Mouse (Mus musculus): Measurements from ENCODE around the gene Ldb2.

Ldb2 gene

DNA sequence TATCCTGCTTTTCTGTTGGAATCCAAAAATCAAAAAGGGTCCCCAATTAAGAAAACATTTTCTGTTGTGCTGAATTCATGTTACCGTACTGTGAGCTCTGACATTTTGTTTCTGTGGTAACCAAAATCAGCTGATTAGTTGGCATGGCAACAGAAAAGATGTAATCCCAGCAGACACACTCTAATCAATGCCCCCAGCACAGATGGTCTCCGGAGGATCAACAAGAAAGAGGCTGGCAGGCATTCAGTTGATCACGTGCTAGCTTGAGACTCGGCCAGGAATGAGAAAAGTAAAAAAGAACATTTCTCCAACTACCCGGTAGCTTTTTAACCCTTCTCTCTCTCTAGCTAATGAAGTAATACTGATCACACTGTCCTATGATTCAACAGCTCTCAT, 261.5 kb downstream of the Ldb2 start:
- no peak for DNase-seq

DNA sequence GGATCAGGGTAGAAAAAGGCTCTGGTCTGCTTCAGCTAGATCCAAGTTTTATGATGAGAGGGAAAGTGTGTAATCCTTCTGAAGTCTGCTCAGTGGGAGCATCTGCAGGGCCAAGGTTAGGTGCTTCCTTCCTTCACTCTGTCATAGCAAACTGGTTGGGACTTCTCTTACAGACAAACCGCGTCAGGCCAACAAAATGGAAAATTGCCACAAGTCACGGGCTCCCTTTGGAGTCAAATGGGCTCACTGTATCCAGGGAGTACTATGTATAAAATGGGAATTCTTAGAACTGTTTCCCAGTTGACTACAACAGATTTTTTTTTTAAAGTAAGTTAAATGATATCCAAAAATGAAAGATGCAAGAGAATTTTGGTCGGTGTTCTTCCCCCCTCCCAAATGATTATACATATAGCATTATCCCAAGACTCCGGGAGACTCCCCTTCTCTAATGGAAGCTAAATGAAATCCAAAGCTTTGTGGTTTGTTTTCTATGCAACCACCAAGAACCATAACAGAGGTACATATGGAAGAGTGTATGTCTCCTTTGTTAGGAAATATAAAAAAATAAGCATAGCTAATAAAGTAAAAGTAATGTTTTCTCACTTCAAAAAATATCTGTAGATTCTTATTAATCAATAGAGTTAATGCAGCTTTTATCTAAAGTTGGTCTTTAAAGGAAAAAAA, 262.0 kb downstream of the Ldb2 start:
- no peak for DNase-seq

DNA sequence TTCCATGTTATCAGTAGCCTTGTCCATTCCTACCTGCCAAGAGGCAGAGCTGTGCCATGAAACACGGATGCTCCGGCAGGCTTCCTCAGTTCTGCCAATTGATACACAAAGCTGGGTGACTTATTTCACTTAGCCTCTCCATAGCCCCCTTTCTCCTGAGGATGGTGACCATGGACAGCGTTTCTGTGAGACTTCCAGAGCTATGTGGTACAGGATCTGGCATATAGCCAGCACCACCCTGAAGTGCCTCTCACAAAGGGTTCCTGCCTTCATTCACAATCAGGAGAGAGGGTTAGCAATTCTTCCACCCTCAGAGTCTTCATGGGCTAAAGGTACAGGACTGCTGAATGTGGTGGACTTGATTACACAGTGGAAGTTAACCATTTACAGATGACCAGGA, 270.0 kb downstream of the Ldb2 start:
- DNase-seq, result no peak

DNA sequence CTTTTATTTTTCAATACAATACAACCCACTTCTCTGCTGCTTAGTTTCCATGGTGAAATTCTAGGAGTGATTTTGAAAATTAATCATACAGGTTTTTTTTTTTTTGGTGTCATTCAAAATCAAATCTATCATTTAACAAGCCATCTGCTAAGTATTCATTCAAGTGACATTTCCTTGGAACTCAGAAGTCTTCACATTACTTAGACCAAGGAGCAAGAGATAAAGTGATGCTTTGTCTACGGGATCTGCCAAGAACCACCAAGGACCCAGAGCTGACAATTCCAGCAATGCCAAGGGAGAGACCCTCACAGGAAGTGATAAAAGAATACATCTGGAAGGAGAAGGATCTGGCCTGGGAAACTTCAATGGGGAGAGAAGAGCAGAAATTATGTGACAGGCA, 270.5 kb downstream of the Ldb2 start:
- DNase-seq, result no peak

DNA sequence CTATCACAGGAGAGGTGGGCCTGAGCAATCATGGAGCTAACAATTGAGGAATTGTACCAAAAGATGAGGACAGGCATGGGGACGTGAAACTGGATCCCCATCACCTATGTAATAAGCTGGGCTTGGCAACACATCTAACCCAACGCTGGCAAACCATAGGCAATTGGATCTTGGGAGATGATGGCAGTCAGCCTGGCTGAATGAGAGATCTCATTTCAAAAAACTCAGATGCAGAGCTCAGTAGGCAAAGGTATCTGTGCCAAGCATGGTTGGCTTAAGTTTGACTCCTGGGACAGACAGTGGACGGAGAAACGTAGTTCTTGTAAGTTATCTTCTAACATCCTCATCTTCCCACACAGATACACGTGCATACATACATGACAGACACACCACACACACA, 294.3 kb downstream of the Ldb2 start:
- DNase-seq, result no peak

DNA sequence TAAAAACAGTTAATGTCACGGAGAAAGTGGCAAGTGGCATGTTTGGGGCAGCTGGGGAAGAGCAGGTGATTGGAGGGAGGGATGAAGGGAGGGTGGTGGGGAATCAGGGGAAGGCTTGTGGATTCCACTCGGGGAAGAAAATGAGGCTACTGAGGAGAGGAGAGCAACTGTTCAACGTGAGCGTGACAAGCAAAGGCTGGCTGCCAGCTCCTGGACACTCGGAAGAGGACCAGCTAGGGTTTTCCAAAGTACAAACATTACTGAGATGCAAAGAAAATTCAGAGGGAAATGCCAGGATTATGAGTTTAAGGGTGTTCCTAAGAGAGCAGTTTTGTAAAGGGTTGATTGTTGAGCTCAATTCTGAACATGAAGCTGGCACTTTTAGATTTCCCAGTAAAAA, 294.7 kb downstream of the Ldb2 start:
- no peak for DNase-seq

GRCm38 (mm10) chr5:44498229-44498628, 301.3 kb downstream of the Ldb2 start:
- DNase-seq, result no peak

- DNase-seq, result no peak
Measured at GRCm38 (mm10) chr5:44496854-44497253, 302.6 kb downstream of the Ldb2 start.

DNA sequence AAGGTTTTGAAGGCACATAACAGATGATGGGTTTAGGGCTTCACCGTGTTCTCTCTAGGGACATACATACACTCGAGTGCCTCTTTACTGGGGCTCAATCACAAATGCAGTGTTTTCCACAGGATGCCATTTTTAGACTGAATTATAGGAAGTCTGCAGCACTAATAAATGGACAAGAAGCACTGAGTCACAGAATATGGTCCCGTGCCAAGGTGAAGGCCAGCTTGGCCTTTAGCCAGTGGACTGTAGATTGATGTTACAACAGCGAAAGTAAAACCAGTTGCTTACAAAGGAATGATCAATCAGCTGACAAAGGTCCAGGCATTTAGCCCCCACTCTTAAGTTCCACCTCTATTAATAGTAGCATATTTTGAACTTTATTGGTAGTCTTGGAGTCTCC, 304.4 kb downstream of the Ldb2 start:
- DNase-seq, result peak; percentile 75

GRCm38 (mm10) chr5:44494133-44494532, 305.3 kb downstream of the Ldb2 start:
- DNase-seq, result no peak

- DNase-seq, result no peak
Measured at GRCm38 (mm10) chr5:44491526-44491925, 308.0 kb downstream of the Ldb2 start.

DNA sequence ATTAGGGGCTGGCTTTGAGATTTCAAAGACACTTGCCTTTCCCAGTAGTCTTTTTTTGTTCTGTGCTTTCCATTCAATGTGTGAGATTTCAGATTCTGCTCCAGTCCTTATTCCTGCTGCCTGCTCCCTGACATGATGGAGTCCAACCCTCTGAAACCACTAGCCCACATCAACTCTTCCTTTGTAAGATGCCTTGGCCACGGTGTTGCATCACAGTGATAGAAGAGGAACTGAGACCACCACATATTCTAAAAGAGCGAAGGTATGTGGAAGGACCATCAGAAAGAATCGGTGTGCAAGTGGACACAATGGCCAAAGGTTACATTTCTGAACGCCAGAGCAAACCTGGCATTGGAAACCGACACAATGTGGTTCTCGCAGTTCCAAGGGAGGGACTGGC, 309.0 kb downstream of the Ldb2 start:
- no peak for DNase-seq

GRCm38 (mm10) chr5:44483426-44484106, 315.9 kb downstream of the Ldb2 start:
- DNase-seq, result no peak

- DNase-seq, result no peak
Measured at GRCm38 (mm10) chr5:44481406-44481805, 318.1 kb downstream of the Ldb2 start.

DNA sequence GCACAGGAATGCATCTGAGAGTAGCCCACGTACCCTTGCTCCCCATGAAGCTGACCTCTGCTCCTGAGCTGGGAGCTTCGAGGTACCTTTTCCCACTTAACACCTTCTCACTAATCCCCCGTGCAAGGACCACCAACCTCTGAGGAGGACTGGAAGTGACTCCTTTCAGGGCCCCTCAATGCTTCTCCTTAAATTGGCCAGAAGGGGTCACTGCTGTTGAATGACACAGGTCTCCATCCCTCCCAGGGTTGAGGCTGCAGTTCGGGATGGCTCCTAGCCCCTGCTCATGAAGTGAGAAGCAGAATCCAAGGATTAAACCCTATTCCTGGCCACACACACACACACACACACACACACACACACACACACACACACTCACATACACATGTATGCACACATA, 323.1 kb downstream of the Ldb2 start:
- no peak for DNase-seq

DNA sequence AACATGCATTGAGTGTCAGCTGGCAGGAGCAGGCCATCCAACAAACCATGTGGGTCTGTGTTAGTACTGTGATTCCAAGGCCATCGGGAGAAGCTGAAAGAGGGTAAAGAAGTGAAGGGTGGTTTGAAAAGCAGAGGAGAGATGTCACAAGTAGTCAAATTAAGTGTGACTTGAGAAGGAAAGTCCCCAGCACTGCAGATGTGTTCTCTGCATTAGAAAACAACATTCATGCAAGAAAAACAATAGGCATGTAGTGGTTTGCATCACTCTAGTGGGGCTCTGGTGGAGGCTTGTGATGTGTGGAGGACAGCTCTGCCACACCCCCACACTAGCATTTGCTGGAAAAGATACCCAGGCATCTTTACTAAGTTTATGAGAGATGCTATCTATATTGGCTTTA, 323.9 kb downstream of the Ldb2 start:
- DNase-seq, result no peak

DNA sequence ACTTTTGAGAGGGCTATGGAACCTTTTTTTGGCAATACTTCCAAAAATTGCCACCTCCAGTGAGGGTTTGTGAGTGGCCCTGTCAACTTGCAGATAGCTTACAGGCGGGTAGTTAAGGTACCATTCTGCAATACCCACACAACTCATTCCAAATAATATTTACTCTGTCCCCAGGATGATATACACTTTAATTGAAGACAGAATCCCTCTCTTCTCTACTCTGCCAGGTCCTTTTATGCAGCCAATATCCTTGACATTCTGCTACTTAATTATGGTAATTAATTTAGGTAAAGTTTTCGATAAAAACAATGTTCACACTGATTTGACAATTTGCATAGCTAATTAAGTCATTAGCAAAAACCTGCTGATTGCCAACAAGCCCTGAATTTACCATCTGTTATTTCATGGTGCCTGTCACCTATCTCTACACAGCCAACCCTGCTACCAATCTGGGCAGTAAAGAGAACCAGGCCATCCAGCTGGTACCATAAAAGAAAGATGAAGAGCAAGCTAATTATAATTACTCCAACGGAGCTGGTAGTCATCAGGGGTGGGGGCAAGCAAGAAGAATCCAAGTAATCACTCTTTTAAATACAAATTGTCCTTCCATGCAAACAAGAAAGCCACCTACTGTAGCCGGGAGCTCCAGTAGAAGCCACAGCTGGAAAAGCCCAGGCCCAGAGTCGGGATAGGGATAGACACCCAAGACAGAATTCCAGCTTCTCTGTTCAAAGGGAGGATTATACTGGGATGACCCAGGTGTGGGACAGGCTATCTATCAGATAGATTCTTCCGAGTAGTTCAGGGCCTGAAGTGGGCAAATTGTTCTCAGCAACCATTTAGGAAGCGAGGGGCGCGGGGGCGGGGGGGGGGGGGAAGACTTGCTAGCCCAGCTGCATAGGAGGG, 325.4 kb downstream of the Ldb2 start:
- no peak for DNase-seq

GRCm38 (mm10) chr5:44465238-44465637, 334.2 kb downstream of the Ldb2 start:
- no peak for DNase-seq
